ENCODE assay signal across 10 mouse cellular contexts in genomic region chr9:40269103-40269861, GRCm38 (mm10). TPM values are rescaled to one million over a fixed set of nuclear protein-coding genes. Genes with fewer than 3 reads are reported as not detected.
DNase-seq lines count a peak whose midpoint lies in the region; ATAC-seq and TF ChIP-seq lines count a peak whose summit lies in the region.
"Had no signal": no experiment of that assay in that cellular context is flagged by ENCODE, and none has a peak within 500 bp of the region (broad histone marks: within the 10 kb centered on the region; RNA-seq: fewer than 3 reads in every experiment).

TSS of gene Scn3b (plus strand) at chr9:40269217.

- TF ChIP-seq POLR2A in cerebellum, adult 2 months (IDR thresholded peaks at IDR 0.05; ENCODE audit: borderline replicate concordance, insufficient read depth, low read length): no peak
- no peak for TF ChIP-seq POLR2A in limb, embryonic 14.5 days (IDR thresholded peaks at IDR 0.05; ENCODE audit: borderline replicate concordance, extremely low read depth, insufficient read depth, insufficient read length)

- H3K4me3 ChIP-seq in cerebellum, adult 2 months (replicated peaks; ENCODE audit: insufficient read depth, low read depth, low read length): peak within 1 kb of the TSS; percentile 50
- H3K4me3 ChIP-seq in limb, embryonic 14.5 days (replicated peaks; ENCODE audit: low read length): peak within 1 kb of the TSS; percentile 31
- H3K4me3 ChIP-seq in midbrain, embryonic 14.5 days (replicated peaks; ENCODE audit: low read depth, low read length): peak within 1 kb of the TSS; percentile 58

- peaks cover 6% of the 10 kb centered on the region; the same call in 1 of the 2 replicates for H3K4me1 ChIP-seq in cerebellum, adult 2 months (ENCODE audit: control insufficient read depth, insufficient read depth, low read length)
- peaks cover 6% of the 10 kb centered on the region; the same call in 1 of the 2 replicates for H3K4me1 ChIP-seq in limb, embryonic 14.5 days (ENCODE audit: control insufficient read depth, insufficient read depth, low read length)
- peaks cover 31% of the 10 kb centered on the region for H3K4me1 ChIP-seq in midbrain, embryonic 14.5 days (ENCODE audit: control insufficient read depth, insufficient read depth, low read length)

- no peak within 1 kb of the TSS for H3K9ac ChIP-seq in limb, embryonic 14.5 days (ENCODE audit: low read depth, low read length, severe bottlenecking)
- peak within 1 kb of the TSS; percentile 64 for H3K9ac ChIP-seq in midbrain, embryonic 14.5 days (replicated peaks; ENCODE audit: low read length)

- no peak for TF ChIP-seq CTCF in cerebellum, adult 2 months (IDR thresholded peaks at IDR 0.05; ENCODE audit: borderline replicate concordance, insufficient read depth, low read depth, low read length)

- WGBS in cerebellum, adult 2 months: under 1% methylated on average over 42 of the region's 42 CpGs
- 2% methylated on average over 32 of the region's 42 CpGs for WGBS in limb, embryonic 14.5 days
- WGBS in midbrain, embryonic 14.5 days: under 1% methylated on average over 42 of the region's 42 CpGs

- no peaks in the 10 kb centered on the region for H3K9me3 ChIP-seq in limb, embryonic 14.5 days (ENCODE audit: control insufficient read depth, low read length)
- no peaks in the 10 kb centered on the region for H3K9me3 ChIP-seq in midbrain, embryonic 14.5 days (ENCODE audit: control insufficient read depth, low read length)

- peak within 1 kb of the TSS; percentile 43 for H3K4me2 ChIP-seq in limb, embryonic 14.5 days (replicated peaks; ENCODE audit: low read depth, low read length, severe bottlenecking)
- peak within 1 kb of the TSS; percentile 71 for H3K4me2 ChIP-seq in midbrain, embryonic 14.5 days (ENCODE audit: low read length)

- no peaks in the 10 kb centered on the region; the same call in 1 of the 2 replicates for H3K27me3 ChIP-seq in cerebellum, adult 2 months (ENCODE audit: control insufficient read depth, insufficient read depth, low read length)
- peaks cover 21% of the 10 kb centered on the region for H3K27me3 ChIP-seq in limb, embryonic 14.5 days (ENCODE audit: control insufficient read depth, insufficient read depth, low read length)
- H3K27me3 ChIP-seq in midbrain, embryonic 14.5 days (ENCODE audit: control insufficient read depth, insufficient read depth, low read length): no peaks in the 10 kb centered on the region

- no peak within 1 kb of the TSS for H3K27ac ChIP-seq in cerebellum, adult 2 months (ENCODE audit: insufficient read depth, low read length)
- no peak within 1 kb of the TSS for H3K27ac ChIP-seq in limb, embryonic 14.5 days (replicated peaks; ENCODE audit: low read depth, low read length)
- H3K27ac ChIP-seq in midbrain, embryonic 14.5 days (replicated peaks; ENCODE audit: low read depth, low read length): peak within 1 kb of the TSS; percentile 26

- no peaks in the 10 kb centered on the region for H3K36me3 ChIP-seq in limb, embryonic 14.5 days (ENCODE audit: control insufficient read depth, insufficient read depth, low read length)
- H3K36me3 ChIP-seq in midbrain, embryonic 14.5 days (ENCODE audit: control insufficient read depth, insufficient read depth, low read length): no peaks in the 10 kb centered on the region

- peak; percentile 18 to 27 for DNase-seq in cerebellum, adult 2 months
- DNase-seq in cerebellum, adult 8-10 months: no peak
- DNase-seq in embryo, embryonic 10.5 days (ENCODE audit: low spot score): peak; percentile 71
- peak; percentile 52 for DNase-seq in gastrocnemius, postnatal 25 days
- peak; percentile 26 for DNase-seq in hindlimb bud, embryonic 11.5 days (ENCODE audit: extremely low spot score, low read depth, low spot score)
- peak; percentile 52 for DNase-seq in limb, embryonic 14.5 days (ENCODE audit: low spot score)
- peak; percentile 90 for DNase-seq in midbrain, embryonic 14.5 days
- DNase-seq in telencephalon, adult 2 months (ENCODE audit: low read depth, low spot score): peak; percentile 84

- ATAC-seq in limb, embryonic 14.5 days (ENCODE audit: low FRiP score, low read depth): peak; percentile 82
- ATAC-seq in midbrain, embryonic 14.5 days (ENCODE audit: low FRiP score, low TSS enrichment): peak; percentile 93

RNA-seq across cellular contexts. Expression of gene Scn3b, which starts in this region (rescaled TPM):
- 9.2 and 10.1 TPM in 2 replicates for polyA plus RNA-seq in cerebellum, adult 2 months (2012; rRNA removed)
- 1 to 10 TPM; 1.9 to 4.4 TPM for total RNA-seq in gastrocnemius, postnatal 25 days (2021)
- polyA plus RNA-seq in limb, embryonic 14.5 days (2012; rRNA removed): 11.6 and 14.6 TPM in 2 replicates
- 9.3 and 15.8 TPM in 2 replicates for polyA plus RNA-seq in limb, embryonic 14.5 days (2014; fragmentation: Nextera tagmentation; extraction: Ambion mirVana)
- 142 and 154 TPM in 2 replicates for polyA plus RNA-seq in midbrain, embryonic 14.5 days (2014; fragmentation: Nextera tagmentation; extraction: Ambion mirVana)
- total RNA-seq: neutrophil, adult 5-6 weeks had no signal
- polyA plus RNA-seq: C2C12 had no signal
